Mouse (Mus musculus) lung, postnatal 4 days (tissue): ENCODE results near the gene Olfr487.
"Not testable (repeated sequence)": the region's sequence is repeated elsewhere in the genome, so short reads cannot be mapped to it uniquely, and the experiment has no call there.

Source experiments
- DNase-seq, 2 experiments: peaks; one replicate each; pipeline ENCODE4 v3.0.0; 2021

Olfr487 gene

DNA sequence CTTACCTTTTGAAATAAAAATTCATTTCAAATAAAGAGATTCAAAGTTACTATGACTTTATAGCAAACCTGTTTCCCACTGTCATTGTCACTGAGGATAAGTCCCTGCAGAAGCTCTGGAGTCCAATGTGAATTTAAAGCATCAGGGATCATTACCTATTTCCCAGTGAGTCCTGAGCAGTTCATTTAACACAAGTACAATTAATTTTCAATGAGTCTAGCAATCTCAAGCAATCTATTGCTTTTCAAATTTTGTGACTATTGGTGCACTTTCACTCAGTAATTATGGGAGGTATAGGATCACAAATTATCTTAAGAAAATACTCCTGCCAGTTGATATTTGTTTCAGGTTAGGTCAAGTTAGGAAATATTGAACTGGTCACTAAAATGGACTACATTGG lies at the start of gene Olfr487:
Gene Olfr487 (minus strand): TSS at position 101 of the 400 bp plus-strand sequence.
- not testable (repeated sequence) for DNase-seq

DNA sequence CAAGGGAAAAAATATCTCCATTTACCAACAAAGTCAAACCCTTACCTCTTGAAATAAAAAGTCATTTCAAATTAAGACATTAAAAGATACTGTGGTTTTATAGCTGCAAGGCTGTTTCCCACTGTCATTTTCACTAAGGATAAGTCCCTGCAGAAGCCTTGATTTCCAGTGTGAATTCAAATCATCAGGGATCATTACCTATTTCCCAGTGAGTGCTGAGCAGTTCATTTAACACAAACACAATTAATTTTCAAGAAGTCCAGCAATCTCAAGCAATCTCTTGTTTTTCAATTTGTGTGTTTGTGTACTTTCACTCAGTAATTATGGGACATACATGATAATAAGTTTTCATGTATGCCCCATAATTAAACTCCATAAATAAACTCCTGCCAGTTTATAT lies 43.8 kb upstream of the Olfr487 start, which contains the start of gene Olfr488:
Gene Olfr488 (minus strand): TSS at position 101 of the 400 bp plus-strand sequence.
- DNase-seq = no peak

DNA sequence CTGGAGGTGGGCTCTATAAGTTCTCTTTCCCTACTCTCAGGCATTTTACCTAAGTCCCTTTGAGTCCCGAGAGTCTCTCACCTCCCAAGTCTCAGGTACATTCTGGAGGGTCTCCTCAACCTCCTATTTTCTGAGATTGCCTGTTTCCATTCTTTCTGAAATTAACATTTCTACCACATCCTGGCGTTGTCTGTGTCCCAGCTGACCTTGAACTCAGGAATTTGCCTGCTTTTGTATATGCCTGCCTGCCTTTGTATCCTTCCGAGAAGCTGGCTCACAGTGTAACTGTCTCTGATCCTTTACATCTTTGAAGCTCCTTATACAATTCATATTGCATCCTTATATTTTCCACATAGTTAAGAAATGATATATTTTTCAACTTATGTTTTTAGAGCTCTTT lies 19.1 kb upstream of the Olfr487 start:
- no peak for DNase-seq

DNA sequence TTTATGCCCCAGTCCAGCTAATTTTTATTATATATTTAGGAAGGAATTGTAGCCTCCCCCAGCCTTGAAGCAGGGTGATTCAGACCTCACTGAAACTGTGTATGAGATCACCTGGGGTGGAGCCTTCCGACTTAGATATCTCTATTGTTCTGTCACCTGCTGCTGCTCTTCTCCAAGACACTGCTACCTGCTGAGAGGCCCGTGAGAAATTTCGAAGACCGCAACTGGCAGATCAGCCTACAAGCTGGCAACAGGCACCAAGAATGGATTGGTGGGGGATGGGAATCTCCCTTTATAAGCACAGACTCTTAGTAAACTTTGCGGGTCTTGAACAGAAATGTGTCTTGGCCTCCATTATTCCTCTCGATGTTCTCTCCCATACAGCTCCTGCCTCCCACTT lies 17.5 kb downstream of the Olfr487 start:
- no peak for DNase-seq

DNA sequence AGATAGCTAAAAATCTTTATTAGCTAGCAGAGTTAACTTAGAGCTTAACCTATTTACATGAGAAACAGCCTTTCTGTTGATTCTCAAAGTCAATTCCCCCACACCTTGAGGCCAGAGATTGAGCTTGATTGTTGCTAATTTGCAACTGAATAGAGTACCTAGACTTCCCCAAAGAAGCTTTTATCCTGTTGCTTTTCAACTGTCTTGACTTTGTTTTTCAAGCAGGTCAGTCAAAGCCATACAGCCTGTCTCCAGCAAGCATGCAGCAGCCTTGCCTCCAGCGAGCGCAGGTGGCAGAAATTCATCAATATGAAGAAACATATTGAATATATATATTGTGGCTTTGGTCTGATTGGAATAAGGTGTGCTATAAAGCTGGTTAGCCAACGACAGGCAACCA lies 18.1 kb downstream of the Olfr487 start:
- not testable (repeated sequence) for DNase-seq

DNA sequence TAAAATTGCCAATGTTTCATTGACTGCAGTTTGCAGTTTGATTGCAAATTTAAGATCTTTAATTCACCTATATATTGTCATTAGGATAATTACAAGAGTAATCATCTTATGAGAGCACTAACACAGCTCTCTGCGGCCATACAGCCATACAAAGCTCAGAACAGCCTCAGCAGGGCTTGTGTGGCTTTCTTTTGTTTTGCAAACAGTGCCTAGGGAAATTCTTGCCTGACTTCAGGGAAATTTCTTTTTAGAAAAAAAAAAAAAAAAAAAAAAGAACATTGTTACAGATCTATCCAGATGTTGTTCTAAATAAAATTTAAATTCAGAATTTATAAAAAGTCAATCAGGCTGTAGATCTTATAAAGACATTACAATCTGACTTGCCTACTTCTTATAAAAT lies 21.7 kb downstream of the Olfr487 start:
- not testable (repeated sequence) for DNase-seq

DNA sequence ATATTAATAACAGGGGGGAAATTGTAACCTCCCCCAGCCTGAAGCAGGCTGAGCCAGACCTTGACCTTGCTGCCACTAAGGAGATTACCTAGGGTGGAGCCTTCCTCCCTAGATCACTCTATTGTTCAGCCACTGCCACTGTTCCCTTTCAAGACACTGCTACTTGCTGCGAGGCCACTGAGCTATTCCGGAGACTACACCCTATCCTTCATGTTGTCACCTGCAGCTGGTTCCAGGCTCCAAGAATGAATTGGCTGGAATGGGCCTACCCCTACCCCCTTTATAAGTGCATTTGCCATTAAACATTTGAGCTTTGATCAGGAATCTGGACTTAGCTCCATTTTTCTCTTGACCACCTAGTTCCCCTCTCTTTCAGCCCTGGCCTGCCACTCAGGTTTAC lies 23.2 kb downstream of the Olfr487 start:
- DNase-seq = not testable (repeated sequence)

DNA sequence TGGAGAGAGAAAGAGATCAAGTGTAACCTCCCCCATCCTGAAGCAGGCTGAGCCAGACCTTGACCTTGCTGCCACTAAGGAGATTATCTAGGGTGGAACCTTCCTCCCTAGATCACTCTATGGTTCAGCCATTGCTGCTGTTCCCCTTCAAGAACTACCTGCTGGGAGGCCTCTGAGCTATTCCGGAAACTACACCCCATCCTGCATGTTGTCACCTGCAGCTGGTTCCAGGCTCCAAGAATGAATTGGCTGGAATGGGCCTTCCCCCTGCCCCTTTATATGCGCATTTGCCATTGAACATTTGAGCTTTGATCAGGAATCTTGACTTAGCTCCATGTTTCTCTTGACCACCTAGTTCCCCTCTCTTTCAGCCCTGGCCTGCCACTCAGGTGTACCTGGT lies 29.2 kb downstream of the Olfr487 start:
- DNase-seq = not testable (repeated sequence)

DNA sequence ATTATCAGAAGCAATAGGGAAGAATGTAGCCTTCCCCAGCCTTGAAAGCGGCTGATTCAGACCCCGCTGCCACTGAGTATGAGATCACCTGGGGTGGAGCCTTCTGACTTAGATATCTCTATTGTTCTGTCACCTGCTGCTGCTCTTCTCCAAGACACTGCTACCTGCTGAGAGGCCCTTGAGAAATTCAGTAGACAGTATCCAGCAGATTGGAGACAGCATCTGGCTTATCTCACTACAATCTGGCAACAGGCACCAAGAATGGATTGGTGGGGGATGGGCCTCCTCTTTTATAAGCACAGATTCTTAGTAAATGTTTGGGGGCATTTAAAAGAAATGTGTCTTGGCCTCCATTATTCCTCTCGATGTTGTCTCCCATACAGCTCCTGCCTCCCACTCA lies 30.0 kb downstream of the Olfr487 start:
- not testable (repeated sequence) for DNase-seq

DNA sequence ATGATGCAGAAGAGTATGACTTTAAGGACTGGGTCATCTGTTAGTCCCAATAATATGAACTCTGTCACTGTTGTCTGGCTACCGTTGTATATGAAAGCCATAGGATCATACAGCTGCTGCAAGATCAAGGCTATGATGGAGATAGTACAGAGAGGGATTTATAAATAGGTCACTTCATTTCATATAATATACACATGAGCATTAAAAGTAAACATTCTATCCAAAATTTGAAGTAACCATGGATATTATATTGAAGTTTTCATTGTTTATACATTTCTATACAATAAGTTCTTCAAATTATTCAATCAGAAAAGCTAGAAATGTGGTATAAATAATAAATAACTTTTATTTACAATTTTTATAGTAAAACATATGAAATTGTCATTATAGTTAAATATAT lies 41.8 kb downstream of the Olfr487 start, which contains the start of gene Olfr486:
Gene Olfr486 (minus strand): TSS at position 101 of the 400 bp plus-strand sequence.
- DNase-seq = not testable (repeated sequence)

DNA sequence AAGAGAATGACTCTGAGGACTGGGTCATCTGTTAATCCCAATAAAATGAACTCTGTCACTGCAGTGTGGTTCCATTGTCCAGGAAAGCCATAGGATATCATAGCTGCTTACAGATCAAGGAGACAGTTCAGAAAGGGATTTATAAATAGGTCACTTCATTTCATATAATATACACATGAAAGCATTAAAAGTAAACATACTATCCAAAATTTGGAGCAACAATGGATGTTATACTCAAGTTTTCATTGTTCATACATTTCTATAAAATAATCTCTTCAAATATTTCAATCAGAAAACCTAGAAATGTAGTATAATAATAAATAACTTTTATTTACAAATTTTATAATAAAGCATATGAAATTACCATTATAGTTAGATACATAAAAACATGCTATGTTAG lies 54.7 kb downstream of the Olfr487 start, which contains the start of gene Olfr485:
Gene Olfr485 (minus strand): TSS at position 101 of the 400 bp plus-strand sequence.
- DNase-seq = no peak
